Mouse (Mus musculus) adrenal gland, adult 18-20 months (tissue): ENCODE data around the gene Adat2. TPM values are rescaled to one million over a fixed set of nuclear protein-coding genes. Genes with fewer than 3 reads are reported as not detected.

ENCODE experiments used
- DNase-seq, 2 experiments: peaks; one replicate each; pipeline ENCODE4 v3.0.0; 2021 to 2022; ENCODE audit warnings: low spot score in 2 of 2
- total RNA-seq, 2 experiments: library from RNA; stranded (reverse); gene quantifications; 1 replicate in 1 of 2; 2 replicates in 1 of 2; pipeline ENCODE4 v1.2.3; 2021

Gene Adat2
- total RNA-seq, 2 experiments from 2014 or later: 2.1 to 3.5 TPM

DNA sequence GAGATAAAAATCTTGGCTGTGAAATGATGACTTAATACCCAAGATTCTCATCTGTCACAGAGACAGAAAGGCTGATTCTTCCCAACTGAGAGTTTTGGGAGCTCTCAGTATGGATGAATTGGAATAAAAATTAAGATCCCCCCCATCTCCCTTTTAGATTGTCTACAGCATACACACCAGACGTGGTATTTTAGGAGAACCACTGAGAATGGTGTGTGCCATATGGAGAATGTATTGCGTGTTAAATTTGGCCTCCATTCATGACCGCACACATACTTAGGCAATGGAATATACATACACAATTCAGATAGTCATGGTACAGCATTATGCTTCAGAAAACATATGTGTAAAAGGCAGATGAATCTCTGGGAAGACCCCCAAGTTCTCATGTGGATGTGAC lies 40.8 kb downstream of the Adat2 start:
- DNase-seq: no peak

DNA sequence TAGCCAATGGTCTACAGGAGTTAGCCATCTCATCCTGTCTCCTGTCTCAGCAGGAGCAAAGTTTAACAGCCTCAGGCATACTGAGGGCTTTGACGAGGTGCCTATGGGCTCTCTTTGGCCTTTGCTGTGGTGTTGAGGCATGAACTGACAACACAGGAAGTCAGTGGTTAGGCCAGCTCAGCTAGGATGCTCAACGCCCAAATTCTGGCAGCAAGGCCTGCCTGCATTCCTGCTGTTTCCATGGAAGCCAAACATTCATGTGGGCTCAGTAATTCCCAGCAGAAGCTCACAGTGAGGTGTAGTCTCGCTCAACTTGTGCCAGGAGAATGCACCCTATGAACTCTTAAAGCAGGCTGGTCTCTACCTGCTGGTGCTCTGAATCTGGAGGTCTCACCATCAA lies 43.4 kb downstream of the Adat2 start:
- no peak for DNase-seq

DNA sequence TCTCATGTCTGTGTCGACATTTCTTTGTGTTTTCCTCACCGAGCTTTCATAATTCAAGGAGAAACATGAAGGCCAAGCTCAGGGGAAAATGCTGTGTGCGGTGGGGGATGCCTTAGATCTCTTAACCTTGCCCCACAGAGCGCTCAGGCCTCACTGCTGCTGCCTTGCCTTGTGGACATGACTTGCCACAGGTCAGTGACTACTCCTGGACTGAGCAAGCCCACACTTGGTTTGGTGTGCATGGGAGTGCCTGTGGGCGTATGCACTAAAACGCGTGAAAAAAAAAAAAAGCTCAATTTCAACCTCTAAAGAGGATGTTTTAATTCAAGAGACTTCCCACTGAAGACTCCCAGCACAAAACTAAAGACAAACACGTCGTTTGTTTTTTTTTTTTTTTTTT lies 44.2 kb downstream of the Adat2 start:
- DNase-seq: no peak

DNA sequence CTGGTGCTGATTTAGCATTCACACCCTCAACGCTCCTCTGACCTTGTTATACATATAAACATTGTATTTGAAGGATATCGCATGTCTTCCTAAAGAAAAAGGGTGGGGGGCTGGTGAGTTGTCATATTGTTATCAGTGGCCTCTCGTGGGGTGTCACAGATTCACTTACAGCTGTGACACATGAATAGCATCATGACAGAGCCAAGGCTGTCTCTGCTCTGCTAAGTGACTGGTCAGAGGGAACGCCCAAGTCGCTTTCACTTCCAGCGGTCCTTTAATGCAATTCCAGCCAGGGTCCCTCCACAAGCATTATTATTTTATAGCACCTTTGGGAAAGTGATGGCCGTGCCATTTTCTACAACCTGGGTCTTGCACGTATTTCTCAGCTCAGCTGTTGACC lies 44.8 kb downstream of the Adat2 start:
- DNase-seq: no peak

DNA sequence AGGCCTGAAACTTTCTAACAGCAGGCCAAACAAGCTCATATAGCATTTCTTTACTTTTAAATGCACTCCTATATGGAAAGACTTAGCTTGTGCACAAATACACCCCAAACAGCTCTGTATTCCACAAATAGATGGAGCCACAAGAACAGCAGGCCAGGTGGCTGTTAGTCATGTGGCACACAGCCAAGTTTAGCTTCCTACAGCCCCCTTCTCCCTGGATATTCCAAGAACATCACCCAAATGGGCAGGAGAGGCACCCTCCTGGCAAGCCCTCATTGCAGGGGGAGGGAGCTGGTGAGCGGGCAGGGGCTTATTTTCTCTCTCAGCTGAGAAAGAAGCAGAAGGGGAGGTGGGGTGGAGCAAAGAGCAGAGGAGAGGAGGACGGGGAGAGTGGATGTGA lies 48.2 kb downstream of the Adat2 start:
- no peak for DNase-seq

Other genes starting within 250 kb of the Adat2 start
- 10 to 100 TPM; 23.5 to 24.2 TPM for gene Phactr2, start 78.5 kb upstream of the Adat2 start, total RNA-seq
- 10 to 100 TPM; 23.4 to 25.0 TPM for gene Fuca2, start 53.4 kb upstream of the Adat2 start, total RNA-seq
- gene Pex3, start 248 bp downstream of the Adat2 start, total RNA-seq: 10 to 100 TPM; 30.0 to 40.5 TPM